Mouse (Mus musculus): Measurements from ENCODE around the gene Fam129a. TPM values are rescaled to one million over a fixed set of nuclear protein-coding genes. Genes with fewer than 3 reads are reported as not detected.
A peak's percentile ranks its signal among the peaks of the same experiment; 100 is the strongest.

Fam129a gene
- polyA plus RNA-seq, 1 experiment from 2014 or later = 1.7 TPM

DNA sequence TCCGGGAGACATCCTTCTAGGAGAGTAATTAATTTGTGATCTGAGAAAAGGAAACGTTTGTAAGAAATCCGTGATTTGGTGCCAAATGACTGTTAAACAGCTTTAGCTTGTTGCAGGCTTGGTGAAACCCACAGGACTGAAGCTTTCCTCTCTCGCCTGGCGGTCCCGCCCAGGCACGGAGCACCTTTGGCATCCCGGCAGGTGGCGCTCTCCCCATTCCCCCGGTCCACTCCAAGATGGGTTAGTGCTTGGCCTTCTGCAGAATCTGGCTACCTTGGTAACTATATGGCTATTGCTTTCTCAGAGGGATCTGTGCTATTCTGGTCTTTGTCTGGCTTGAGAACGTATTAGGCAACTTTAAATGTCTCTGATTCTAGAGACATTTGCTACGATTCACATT lies 6.6 kb upstream of the Fam129a start:
- no peak overlapping the region for H3K9ac ChIP-seq
- H3K27ac ChIP-seq = no peak overlapping the region
- H3K9me3 ChIP-seq = no peaks in the 10 kb centered on the region
- H3K4me1 ChIP-seq = no peaks in the 10 kb centered on the region
- 16% methylated on average over 12 of the region's 12 CpGs for WGBS
- H3K36me3 ChIP-seq (replicated peaks) = no peaks in the 10 kb centered on the region
- peak; percentile 78; the same call in 1 of the 2 replicates for ATAC-seq (ENCODE audit: low FRiP score)
- H3K27me3 ChIP-seq = peaks cover 6% of the 10 kb centered on the region; the same call in 1 of the 2 replicates
- no peak overlapping the region for H3K4me3 ChIP-seq (replicated peaks)
- no peak overlapping the region for H3K4me2 ChIP-seq

DNA sequence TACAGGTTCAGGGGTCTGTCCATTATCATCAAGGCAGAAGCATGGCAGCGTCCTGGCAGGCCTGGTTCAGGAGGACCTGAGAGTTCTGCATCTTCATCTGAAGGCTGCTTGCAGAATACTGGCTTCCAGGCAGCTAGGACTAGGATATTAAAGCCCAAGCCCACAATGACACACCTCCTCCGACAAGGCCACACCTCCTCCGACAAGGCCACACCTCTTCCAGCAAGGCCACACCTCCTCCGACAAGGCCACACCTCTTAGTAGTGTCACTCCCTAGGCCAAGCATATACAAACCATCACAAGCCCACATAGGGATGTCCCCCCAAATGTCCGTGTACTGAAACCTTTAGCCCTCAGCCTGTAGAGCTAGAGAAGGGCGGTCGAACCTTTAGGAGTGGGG lies 2.3 kb upstream of the Fam129a start:
- Histone ChIP-seq H3K4me1 (peaks cover 9% of the 10 kb centered on the region), H3K4me2 (no peak overlapping the region), H3K4me3 (replicated peaks) (no peak overlapping the region), H3K27ac (no peak overlapping the region), H3K9ac (no peak overlapping the region), H3K9me3 (no peaks in the 10 kb centered on the region), H3K36me3 (replicated peaks) (no peaks in the 10 kb centered on the region), H3K27me3 (peaks cover 41% of the 10 kb centered on the region)
- ATAC-seq (ENCODE audit: low FRiP score) = no peak
- 83% methylated on average over 7 of the region's 7 CpGs for WGBS

DNA sequence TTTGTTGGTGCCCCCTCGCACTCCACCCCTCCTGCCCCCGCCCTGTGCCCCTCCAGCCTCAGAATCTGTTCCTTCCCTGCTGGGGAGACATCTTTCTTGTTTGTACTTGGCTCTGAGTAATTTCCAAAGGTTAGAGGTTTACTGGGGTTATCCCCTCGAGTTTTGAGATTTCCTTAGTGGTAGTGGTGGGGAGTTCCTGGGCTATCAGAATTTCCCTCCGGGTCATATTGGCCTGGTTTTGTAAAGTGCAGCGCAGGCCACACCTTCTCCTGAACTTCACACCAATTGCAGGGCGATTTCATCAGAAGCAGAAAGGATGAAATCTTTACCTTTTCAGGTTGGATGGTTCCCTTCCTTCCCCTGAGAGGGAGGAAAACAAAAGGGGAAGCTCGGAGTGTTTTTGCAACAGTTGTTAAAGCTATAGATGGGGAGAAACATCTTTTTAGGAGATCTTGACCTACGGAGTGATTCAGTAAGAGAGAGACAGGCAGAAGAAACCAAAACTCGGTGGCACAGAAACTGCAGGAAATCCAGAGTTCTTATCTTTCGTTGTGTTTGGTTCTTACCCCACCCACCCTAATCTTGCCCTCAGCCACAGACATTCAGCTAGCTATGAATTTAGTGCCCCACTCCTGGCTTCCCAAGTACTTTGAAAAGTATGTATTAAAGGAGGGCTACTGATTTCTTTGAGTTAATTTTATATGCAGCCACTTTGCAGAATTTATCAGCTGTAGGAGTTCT lies 1.0 kb downstream of the Fam129a start:
- Histone ChIP-seq H3K9me3 (no peaks in the 10 kb centered on the region), H3K27me3 (peaks cover 41% of the 10 kb centered on the region), H3K4me2 (peak overlapping the region; percentile 73), H3K9ac (no peak overlapping the region), H3K4me3 (replicated peaks) (peak overlapping the region; percentile 43), H3K27ac (no peak overlapping the region), H3K4me1 (peaks cover 9% of the 10 kb centered on the region), H3K36me3 (replicated peaks) (no peaks in the 10 kb centered on the region)
- WGBS = 27% methylated on average over 10 of the region's 10 CpGs
- ATAC-seq (ENCODE audit: low FRiP score) = no peak

DNA sequence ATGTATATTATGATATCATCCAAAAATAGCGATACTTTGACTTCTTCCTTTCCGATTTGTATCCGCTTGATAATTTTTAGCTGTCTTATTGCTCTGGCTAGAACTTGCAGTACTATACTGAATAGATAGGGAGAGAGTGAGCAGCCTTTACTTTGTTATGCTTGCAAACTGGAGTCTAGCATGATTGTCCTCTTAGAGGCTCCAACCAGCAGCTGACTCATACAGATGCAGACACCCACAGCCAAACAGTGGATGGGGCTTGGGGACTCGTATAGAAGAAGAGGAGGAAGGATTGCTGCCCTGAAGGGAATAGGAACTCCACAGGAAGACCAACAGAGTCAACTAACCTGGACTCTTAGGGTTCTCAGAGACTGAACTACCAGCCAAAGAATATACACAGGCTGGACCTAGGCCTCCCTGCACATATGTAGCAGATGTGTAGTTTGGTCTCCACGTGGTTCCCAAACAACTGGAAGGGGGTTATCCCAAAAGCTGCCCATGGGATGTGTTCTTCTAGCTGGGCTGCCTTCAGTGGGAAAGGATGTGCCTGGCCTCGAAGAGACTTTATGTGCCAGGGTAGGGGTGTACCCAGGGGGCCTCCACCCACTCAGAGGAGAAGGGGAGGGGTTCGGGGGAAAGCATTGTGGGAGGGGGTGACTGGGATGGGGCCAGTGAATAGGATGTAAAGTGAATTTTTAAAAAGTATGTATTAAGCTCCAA lies 1.8 kb downstream of the Fam129a start:
- H3K4me3 ChIP-seq (replicated peaks) = no peak overlapping the region
- H3K9me3 ChIP-seq = no peaks in the 10 kb centered on the region
- ATAC-seq (ENCODE audit: low FRiP score) = no peak
- WGBS = 83% methylated on average over 7 of the region's 7 CpGs
- peaks cover 9% of the 10 kb centered on the region for H3K4me1 ChIP-seq
- H3K4me2 ChIP-seq = no peak overlapping the region
- H3K9ac ChIP-seq = no peak overlapping the region
- no peak overlapping the region for H3K27ac ChIP-seq
- no peaks in the 10 kb centered on the region for H3K36me3 ChIP-seq (replicated peaks)
- peaks cover 41% of the 10 kb centered on the region for H3K27me3 ChIP-seq

DNA sequence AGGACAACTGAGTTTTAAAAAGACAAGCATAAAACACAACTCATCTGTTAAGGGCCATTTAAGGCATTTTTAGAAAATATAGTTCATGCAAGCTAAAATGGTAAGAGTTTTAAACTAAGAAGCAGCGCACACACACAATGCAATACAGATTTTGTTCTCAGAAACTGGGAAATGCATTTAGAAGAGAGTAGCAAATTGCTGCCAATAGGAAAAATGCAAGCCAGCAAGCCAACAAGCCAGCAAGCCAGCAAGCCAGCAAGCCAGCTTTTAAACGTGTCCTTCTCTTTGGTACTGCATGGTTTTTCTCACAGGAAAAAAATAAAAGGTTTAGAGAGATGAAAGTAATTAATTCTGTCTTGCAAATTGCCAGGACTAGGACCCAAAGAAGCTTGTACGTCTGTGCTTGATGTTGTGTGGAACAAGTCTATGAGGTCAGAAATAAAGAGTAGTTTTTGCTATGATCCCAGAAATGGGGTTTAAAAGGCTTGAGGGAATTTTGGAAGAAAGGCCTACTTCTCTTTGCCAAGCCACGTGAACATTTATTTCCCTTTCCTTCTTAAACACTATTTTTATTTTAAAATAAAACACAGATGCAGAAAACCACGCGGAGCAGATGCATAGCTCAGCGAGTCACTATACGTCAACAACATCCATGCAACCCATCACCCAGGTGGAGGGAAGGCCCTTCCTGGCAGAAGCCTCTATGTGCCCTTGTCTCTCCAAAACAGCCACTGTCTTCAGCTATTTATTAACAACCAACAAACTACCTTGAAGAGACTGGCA lies 9.4 kb downstream of the Fam129a start:
- Histone ChIP-seq H3K36me3 (replicated peaks) (no peaks in the 10 kb centered on the region), H3K9me3 (no peaks in the 10 kb centered on the region), H3K27ac (no peak overlapping the region), H3K4me1 (no peaks in the 10 kb centered on the region), H3K27me3 (0 out of 2 replicates have a peak, but pooled peaks cover 4% of the 10 kb centered on the region), H3K4me2 (no peak overlapping the region), H3K9ac (no peak overlapping the region), H3K4me3 (replicated peaks) (no peak overlapping the region)
- WGBS = 80% methylated on average over 8 of the region's 8 CpGs
- no peak for ATAC-seq (ENCODE audit: low FRiP score)

DNA sequence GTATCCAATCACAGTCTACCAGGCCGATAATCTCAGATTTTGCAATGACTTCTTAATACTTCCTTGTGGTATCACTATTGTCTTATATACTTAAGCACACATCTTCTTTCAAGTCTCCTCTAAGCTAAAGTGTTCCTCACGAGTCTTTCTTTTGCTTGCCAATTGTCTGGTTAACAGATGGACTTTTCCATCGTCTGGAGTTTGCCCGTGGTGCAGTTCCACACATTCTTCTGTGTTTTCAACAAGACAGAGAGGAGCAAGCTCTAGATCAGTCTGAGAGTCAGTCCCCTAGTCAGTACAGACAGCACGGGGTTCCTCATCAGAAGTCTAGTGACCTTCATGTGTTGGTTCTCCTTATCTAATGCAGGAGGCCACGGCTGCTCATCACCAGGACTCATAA lies 10.5 kb downstream of the Fam129a start:
- Histone ChIP-seq H3K4me1 (no peaks in the 10 kb centered on the region), H3K4me2 (no peak overlapping the region), H3K9me3 (no peaks in the 10 kb centered on the region), H3K27me3 (0 out of 2 replicates have a peak, but pooled peaks cover 4% of the 10 kb centered on the region), H3K36me3 (replicated peaks) (no peaks in the 10 kb centered on the region), H3K9ac (no peak overlapping the region), H3K4me3 (replicated peaks) (no peak overlapping the region), H3K27ac (no peak overlapping the region)
- no peak for ATAC-seq (ENCODE audit: low FRiP score)
- 91% methylated on average over 6 of the region's 6 CpGs for WGBS

DNA sequence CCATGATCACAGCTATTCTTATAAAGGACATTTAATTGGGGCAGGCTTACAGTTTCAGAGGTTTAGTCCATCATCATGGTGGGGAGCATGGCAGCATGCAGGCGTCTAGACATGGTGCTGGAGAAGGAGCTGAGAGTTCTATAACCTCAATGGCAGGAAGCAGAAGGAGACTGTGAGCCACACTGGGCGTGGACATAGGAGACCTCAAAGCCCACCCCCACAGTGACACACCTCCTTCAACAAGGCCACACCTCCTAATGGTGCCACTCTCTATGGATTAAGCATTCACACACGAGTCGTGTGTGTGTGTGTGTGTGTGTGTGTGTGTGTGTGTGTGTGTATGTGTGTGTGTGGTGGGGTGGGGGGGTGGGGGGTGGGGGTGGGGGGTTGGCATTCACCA lies 11.0 kb downstream of the Fam129a start:
- H3K36me3 ChIP-seq (replicated peaks) = no peaks in the 10 kb centered on the region
- no peak overlapping the region for H3K27ac ChIP-seq
- no peaks in the 10 kb centered on the region for H3K9me3 ChIP-seq
- H3K27me3 ChIP-seq = 0 out of 2 replicates have a peak, but pooled peaks cover 4% of the 10 kb centered on the region
- no peak for ATAC-seq (ENCODE audit: low FRiP score)
- H3K9ac ChIP-seq = no peak overlapping the region
- no peak overlapping the region for H3K4me3 ChIP-seq (replicated peaks)
- H3K4me2 ChIP-seq = no peak overlapping the region
- no peaks in the 10 kb centered on the region for H3K4me1 ChIP-seq
- 84% methylated on average over 4 of the region's 4 CpGs for WGBS

DNA sequence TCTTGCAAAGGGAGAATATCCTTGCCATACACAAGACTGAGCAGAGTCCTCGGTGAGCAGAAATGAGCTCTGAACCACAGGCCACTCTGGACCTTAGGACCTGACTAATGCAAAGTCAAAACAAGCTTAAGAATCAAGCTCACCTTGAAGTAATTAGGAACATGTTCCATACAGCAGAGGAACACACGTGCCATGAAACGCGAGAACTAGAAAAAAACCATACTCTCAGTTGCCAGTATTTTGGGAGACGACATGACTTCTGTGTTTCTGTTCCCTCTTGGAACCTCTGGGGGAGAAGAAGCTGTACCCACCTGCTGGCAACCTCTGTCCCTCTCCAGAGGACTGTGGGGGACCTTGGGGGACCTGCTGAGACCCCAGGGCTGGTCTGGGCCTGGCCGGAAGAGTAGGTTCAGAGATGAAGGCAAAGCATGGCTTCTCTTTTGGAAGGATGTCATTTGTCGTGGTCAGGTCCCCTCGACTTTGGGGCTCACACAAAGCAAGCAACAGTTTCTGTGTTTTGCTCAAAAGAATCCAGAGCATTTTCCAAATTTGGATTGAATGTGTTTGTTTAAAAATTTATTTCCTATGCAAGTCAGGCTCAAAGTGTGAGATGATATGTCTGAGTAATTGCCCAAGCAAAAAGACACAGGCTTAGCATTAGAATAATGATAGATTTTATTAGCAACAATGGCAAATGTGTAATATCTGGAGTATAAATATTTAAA lies 12.6 kb downstream of the Fam129a start:
- 0 out of 2 replicates have a peak, but pooled peaks cover 4% of the 10 kb centered on the region for H3K27me3 ChIP-seq
- no peak for ATAC-seq (ENCODE audit: low FRiP score)
- no peak overlapping the region for H3K4me2 ChIP-seq
- WGBS = 85% methylated on average over 8 of the region's 8 CpGs
- no peaks in the 10 kb centered on the region for H3K4me1 ChIP-seq
- H3K36me3 ChIP-seq (replicated peaks) = no peaks in the 10 kb centered on the region
- H3K9ac ChIP-seq = no peak overlapping the region
- no peak overlapping the region for H3K4me3 ChIP-seq (replicated peaks)
- no peaks in the 10 kb centered on the region for H3K9me3 ChIP-seq
- no peak overlapping the region for H3K27ac ChIP-seq

DNA sequence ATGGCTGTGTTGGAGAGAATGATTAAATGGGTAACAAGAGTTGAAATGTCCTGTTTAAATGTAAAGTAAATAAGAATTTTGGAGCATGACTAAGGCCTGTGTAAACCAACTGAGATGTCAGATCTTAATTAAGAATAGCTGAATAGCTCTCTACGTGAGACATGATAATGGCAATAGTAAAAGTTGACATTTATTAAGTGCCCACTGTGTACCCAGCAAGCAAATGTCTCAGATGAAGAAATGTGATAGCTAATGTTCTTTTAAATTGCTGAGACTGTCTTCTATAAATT lies 13.1 kb downstream of the Fam129a start:
- Histone ChIP-seq H3K27ac (no peak overlapping the region), H3K27me3 (0 out of 2 replicates have a peak, but pooled peaks cover 4% of the 10 kb centered on the region), H3K4me2 (no peak overlapping the region), H3K4me1 (no peaks in the 10 kb centered on the region), H3K4me3 (replicated peaks) (no peak overlapping the region), H3K36me3 (replicated peaks) (no peaks in the 10 kb centered on the region), H3K9me3 (no peaks in the 10 kb centered on the region), H3K9ac (no peak overlapping the region)
- no peak for ATAC-seq (ENCODE audit: low FRiP score)
- WGBS = 67% methylated on average over 1 of the region's 1 CpGs

DNA sequence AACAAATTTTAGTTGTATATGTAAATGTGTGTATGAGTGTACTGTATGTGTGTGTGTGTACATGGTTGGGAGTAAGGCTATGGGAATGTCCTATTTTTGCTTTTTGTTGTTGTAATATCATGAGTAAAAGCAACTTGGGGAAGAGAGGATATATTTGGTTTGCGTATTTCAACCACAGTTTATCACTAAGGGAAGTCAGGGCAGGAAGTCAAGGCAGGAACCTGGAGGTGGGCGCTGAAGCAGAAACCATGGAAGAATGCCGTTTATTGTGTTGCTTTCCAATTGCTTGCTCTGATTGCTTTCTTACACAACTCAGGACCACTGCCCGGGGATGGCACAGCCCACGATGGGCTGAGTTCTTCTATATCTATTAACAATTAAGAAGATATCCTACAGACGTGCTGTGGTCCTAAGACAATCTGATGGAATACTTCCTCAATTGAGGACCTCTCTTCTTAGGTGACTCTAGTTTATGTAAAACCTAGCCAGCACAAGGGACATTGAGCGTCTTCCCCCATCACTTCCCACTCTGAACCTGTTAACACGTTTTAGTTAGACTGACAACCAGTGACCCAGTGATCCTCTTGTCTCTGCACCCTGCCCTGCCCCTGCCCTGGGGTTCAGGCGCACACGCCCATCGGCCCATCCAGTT lies 13.7 kb downstream of the Fam129a start:
- 77% methylated on average over 11 of the region's 11 CpGs for WGBS
- H3K36me3 ChIP-seq (replicated peaks) = no peaks in the 10 kb centered on the region
- no peak for ATAC-seq (ENCODE audit: low FRiP score)

DNA sequence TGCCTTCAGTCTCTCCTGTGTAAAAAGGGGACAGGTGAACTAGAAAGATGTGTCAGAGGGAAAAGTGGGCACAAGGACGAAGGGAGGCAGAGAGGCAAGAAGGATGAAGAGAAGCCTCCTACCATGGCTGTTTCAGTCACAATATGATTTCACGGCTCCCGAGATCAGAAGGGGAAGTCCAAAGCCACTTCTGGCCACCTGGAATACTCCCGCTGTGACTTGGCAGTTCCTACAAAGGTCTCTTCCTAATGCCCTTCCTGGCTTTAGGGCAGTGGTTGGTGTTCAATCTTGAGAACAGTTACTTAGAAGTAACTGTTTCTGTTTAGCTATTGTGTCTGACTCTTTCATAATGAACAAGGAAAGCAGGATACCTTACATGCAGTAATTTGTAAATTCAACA lies 14.7 kb downstream of the Fam129a start:
- WGBS = 53% methylated on average over 4 of the region's 4 CpGs
- H3K9ac ChIP-seq = no peak overlapping the region
- 0 out of 2 replicates have a peak, but pooled peaks cover 4% of the 10 kb centered on the region for H3K27me3 ChIP-seq
- H3K4me2 ChIP-seq = no peak overlapping the region
- H3K4me3 ChIP-seq (replicated peaks) = no peak overlapping the region
- H3K4me1 ChIP-seq = no peaks in the 10 kb centered on the region
- H3K27ac ChIP-seq = no peak overlapping the region
- no peaks in the 10 kb centered on the region for H3K9me3 ChIP-seq
- no peaks in the 10 kb centered on the region for H3K36me3 ChIP-seq (replicated peaks)
- no peak for ATAC-seq (ENCODE audit: low FRiP score)

More for the DNA sequence above, 13.7 kb downstream of the Fam129a start:
- H3K4me1 ChIP-seq = no peaks in the 10 kb centered on the region
- H3K4me3 ChIP-seq (replicated peaks) = no peak overlapping the region
- H3K9ac ChIP-seq = no peak overlapping the region
- no peak overlapping the region for H3K27ac ChIP-seq
- no peak overlapping the region for H3K4me2 ChIP-seq
- 0 out of 2 replicates have a peak, but pooled peaks cover 4% of the 10 kb centered on the region for H3K27me3 ChIP-seq
- no peaks in the 10 kb centered on the region for H3K9me3 ChIP-seq
